Mouse (Mus musculus) midbrain, postnatal 0 days (tissue): Measurements from ENCODE around the gene Med4. TPM values are rescaled to one million over a fixed set of nuclear protein-coding genes. Genes with fewer than 3 reads are reported as not detected.

Experiments
- ATAC-seq: fragments of 200-750 bp; cut with Nextera tagmentation; 2 replicates; pipeline ENCODE4 v1.8.0; 2017; ENCODE audit warnings: moderate number of reproducible peaks, mild to moderate bottlenecking, moderate TSS enrichment, moderate library complexity; ENCODE audit not compliant: low FRiP score
- DNase-seq: peaks from one replicate; pipeline ENCODE4 v3.0.0-alpha.2; 2015; ENCODE audit warnings: low spot score
- H3K27ac ChIP-seq: fragments of 300-500 bp; sonication (generic); 2 replicates; pipeline ENCODE4 v1.5.1; 2014; ENCODE audit warnings: low read depth, mild to moderate bottlenecking, low read length, mixed read lengths
- H3K27me3 ChIP-seq: fragments of 300-500 bp; sonication (generic); 2 replicates; pipeline ENCODE4 v1.6.1; 2014; ENCODE audit warnings: low read length, control low read depth, mixed read lengths; ENCODE audit not compliant: insufficient read depth
- H3K36me3 ChIP-seq: fragments of 300-500 bp; sonication (generic); 2 replicates; pipeline ENCODE4 v1.6.1; 2014; ENCODE audit warnings: low read length, control low read depth, mixed read lengths; ENCODE audit not compliant: insufficient read depth
- H3K4me1 ChIP-seq: fragments of 300-500 bp; sonication (generic); 2 replicates; pipeline ENCODE4 v1.6.1; 2014; ENCODE audit warnings: mild to moderate bottlenecking, control low read depth, antibody characterized with exemption, low read length, mixed read lengths; ENCODE audit not compliant: insufficient read depth
- H3K4me2 ChIP-seq: fragments of 300-500 bp; sonication (generic); 2 replicates; pipeline ENCODE4 v1.6.1; 2014; ENCODE audit warnings: low read depth, mild to moderate bottlenecking, low read length, mixed read lengths; ENCODE audit not compliant: poor library complexity, severe bottlenecking
- H3K4me3 ChIP-seq: fragments of 300-500 bp; sonication (generic); 2 replicates; pipeline ENCODE4 v1.5.1; 2014; ENCODE audit warnings: low read depth, mild to moderate bottlenecking, low read length, moderate library complexity
- H3K9ac ChIP-seq: fragments of 300-500 bp; sonication (generic); replicated peaks from 2 replicates; pipeline ENCODE4 v1.6.1; 2014; ENCODE audit warnings: mild to moderate bottlenecking, low read length, moderate library complexity, mixed read lengths; ENCODE audit not compliant: poor library complexity, severe bottlenecking
- H3K9me3 ChIP-seq: fragments of 300-500 bp; sonication (generic); 2 replicates; pipeline ENCODE4 v1.6.1; 2016; ENCODE audit warnings: low read length, control low read depth
- CTCF ChIP-seq: IDR thresholded peaks from 2 replicates; pipeline ENCODE4 v1.5.1; 2016; ENCODE audit warnings: antibody characterized with exemption, mild to moderate bottlenecking
- WGBS: fragments of 180-500 bp; shearing (Covaris S2); extraction: QIAGEN DNeasy Blood & Tissue Kit; methylation state at CpG from one replicate; pipeline ENCODE4 v1.1.7; 2014; 5-methylcytosine and 5-hydroxymethylcytosine counted together
- polyA plus RNA-seq: library from polyadenylated mRNA; unstranded; fragments of >200 nt; fragmentation: Nextera tagmentation; extraction: Ambion mirVana; gene quantifications from 2 replicates; pipeline ENCODE4 v1.2.1, GENCODE M21; 2015
- total RNA-seq: library from RNA; depleted of rRNA; stranded (reverse); fragments of >200 nt; gene quantifications from 2 replicates; pipeline ENCODE4 v1.2.3, GENCODE M21; 2014

Gene Med4
- total and polyA plus RNA-seq, 2 experiments from 2014 or later, result 25.2 to 81.7 TPM

- Histone ChIP-seq H3K27ac (no peak overlapping the region), H3K9me3 (no peaks in the 10 kb centered on the region), H3K4me3 (no peak overlapping the region), H3K27me3 (no peaks in the 10 kb centered on the region), H3K9ac (no peak overlapping the region), H3K4me1 (no peaks in the 10 kb centered on the region), H3K4me2 (no peak overlapping the region), H3K36me3 (no peaks in the 10 kb centered on the region)
- 75% methylated on average over 6 of the region's 6 CpGs for WGBS
- ATAC-seq, result no peak
- DNase-seq, result no peak
- no peak for TF ChIP-seq CTCF
Measured at GRCm38 (mm10) chr14:73494122-73494521, 15.7 kb upstream of the Med4 start.

- no peak for TF ChIP-seq CTCF
- 78% methylated on average over 7 of the region's 7 CpGs for WGBS
- no peak overlapping the region for H3K27ac ChIP-seq
Measured at GRCm38 (mm10) chr14:73495753-73496152, 14.1 kb upstream of the Med4 start.

GRCm38 (mm10) chr14:73501283-73501682 lies 8.5 kb upstream of the Med4 start:
- H3K9ac ChIP-seq, result no peak overlapping the region
- no peaks in the 10 kb centered on the region for H3K36me3 ChIP-seq
- no peaks in the 10 kb centered on the region for H3K27me3 ChIP-seq
- ATAC-seq (no peak), DNase-seq (no peak)
- WGBS, result 87% methylated on average over 9 of the region's 9 CpGs
- H3K4me2 ChIP-seq, result no peak overlapping the region
- no peak overlapping the region for H3K4me3 ChIP-seq
- H3K27ac ChIP-seq, result no peak overlapping the region
- TF ChIP-seq CTCF, result no peak
- no peaks in the 10 kb centered on the region for H3K9me3 ChIP-seq
- 0 out of 2 replicates have a peak, but pooled peaks cover 2% of the 10 kb centered on the region for H3K4me1 ChIP-seq

More at GRCm38 (mm10) chr14:73495753-73496152, 14.1 kb upstream of the Med4 start:
- no peaks in the 10 kb centered on the region for H3K4me1 ChIP-seq
- ATAC-seq (no peak), DNase-seq (no peak)
- no peaks in the 10 kb centered on the region for H3K36me3 ChIP-seq
- no peak overlapping the region for H3K4me2 ChIP-seq
- no peak overlapping the region for H3K9ac ChIP-seq
- no peaks in the 10 kb centered on the region for H3K9me3 ChIP-seq
- H3K4me3 ChIP-seq, result no peak overlapping the region
- H3K27me3 ChIP-seq, result no peaks in the 10 kb centered on the region

GRCm38 (mm10) chr14:73501721-73502120 lies 8.1 kb upstream of the Med4 start:
- Histone ChIP-seq H3K4me1 (0 out of 2 replicates have a peak, but pooled peaks cover 2% of the 10 kb centered on the region), H3K4me3 (no peak overlapping the region), H3K9me3 (no peaks in the 10 kb centered on the region), H3K36me3 (no peaks in the 10 kb centered on the region), H3K27ac (peak overlapping the region; percentile 32; the same call in 1 of the 2 replicates), H3K4me2 (no peak overlapping the region), H3K9ac (no peak overlapping the region), H3K27me3 (no peaks in the 10 kb centered on the region)
- no peak for TF ChIP-seq CTCF
- ATAC-seq (no peak), DNase-seq (peak; percentile 53)
- WGBS, result 65% methylated on average over 6 of the region's 6 CpGs

GRCm38 (mm10) chr14:73502591-73503184 lies 7.1 kb upstream of the Med4 start:
- no peaks in the 10 kb centered on the region for H3K36me3 ChIP-seq
- peak overlapping the region; percentile 59 for H3K27ac ChIP-seq
- peak; percentile 72 for ATAC-seq
- 39% methylated on average over 7 of the region's 7 CpGs for WGBS
- 0 out of 2 replicates have a peak, but pooled peaks cover 2% of the 10 kb centered on the region for H3K4me1 ChIP-seq
- H3K9ac ChIP-seq, result 0 out of 2 replicates have a peak overlapping the region, but pooled peaks have one; percentile 8
- H3K9me3 ChIP-seq, result no peaks in the 10 kb centered on the region
- no peaks in the 10 kb centered on the region for H3K27me3 ChIP-seq
- no peak overlapping the region for H3K4me2 ChIP-seq
- DNase-seq, result peak; percentile 86
- no peak for TF ChIP-seq CTCF
- H3K4me3 ChIP-seq, result no peak overlapping the region

- 49% methylated on average over 13 of the region's 13 CpGs for WGBS
- no peak overlapping the region for H3K4me3 ChIP-seq
Measured at GRCm38 (mm10) chr14:73503237-73503933, 6.4 kb upstream of the Med4 start.

More at GRCm38 (mm10) chr14:73503237-73503933, 6.4 kb upstream of the Med4 start:
- Histone ChIP-seq H3K27me3 (no peaks in the 10 kb centered on the region), H3K4me2 (no peak overlapping the region), H3K9ac (0 out of 2 replicates have a peak overlapping the region, but pooled peaks have one; percentile 8), H3K9me3 (no peaks in the 10 kb centered on the region), H3K27ac (peak overlapping the region; percentile 59), H3K36me3 (no peaks in the 10 kb centered on the region), H3K4me1 (0 out of 2 replicates have a peak, but pooled peaks cover 2% of the 10 kb centered on the region)
- no peak for TF ChIP-seq CTCF
- ATAC-seq (peak; percentile 74; the same call in 1 of the 2 replicates), DNase-seq (peak; percentile 7)
